Mouse (Mus musculus): Measurements from ENCODE around the gene Gata5. TPM values are rescaled to one million over a fixed set of nuclear protein-coding genes. Genes with fewer than 3 reads are reported as not detected.

Gene Gata5
- polyA plus RNA-seq, 1 experiment: 1.2 TPM

DNA sequence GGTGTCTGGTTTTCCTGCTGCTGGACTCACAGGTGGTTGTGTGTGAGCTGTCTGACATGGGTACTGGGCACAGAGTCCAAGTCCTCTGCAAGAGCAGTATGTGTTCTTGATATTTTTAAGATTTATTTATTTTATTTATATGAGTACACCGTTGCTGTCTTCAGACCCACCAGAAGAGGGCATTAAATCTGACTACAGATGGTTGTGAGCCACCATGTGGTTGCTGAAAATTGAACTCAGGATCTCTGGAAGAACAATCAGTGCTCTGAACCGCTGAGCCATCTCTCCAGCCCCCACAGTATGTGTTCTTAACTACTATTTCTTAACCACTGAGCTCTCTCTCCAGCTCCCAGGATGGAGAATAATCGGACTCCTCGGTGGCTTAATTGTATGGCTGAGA, 32.3 kb downstream of the Gata5 start:
- no peaks in the 10 kb centered on the region for H3K27me3 ChIP-seq (replicated peaks; ENCODE audit: control insufficient read depth, insufficient read depth, low read length)
- no peak for TF ChIP-seq CTCF (conservative IDR thresholded peaks at IDR 0.05; ENCODE audit: insufficient read depth, insufficient read length, low read depth, low read length)
- TF ChIP-seq POLR2A (IDR thresholded peaks at IDR 0.05; ENCODE audit: low read depth, low read length): no peak
- no peak for DNase-seq
- no peaks in the 10 kb centered on the region for H3K36me3 ChIP-seq (ENCODE audit: control insufficient read depth, insufficient read depth, low read length)
- no peak overlapping the region for H3K4me3 ChIP-seq (ENCODE audit: insufficient read depth, low read depth, low read length)
- H3K27ac ChIP-seq (ENCODE audit: insufficient read depth, low read depth, low read length): no peak overlapping the region
- 76% methylated on average over 4 of the region's 4 CpGs for WGBS
- H3K4me1 ChIP-seq (ENCODE audit: control insufficient read depth, insufficient read depth, low read length): no peaks in the 10 kb centered on the region

DNA sequence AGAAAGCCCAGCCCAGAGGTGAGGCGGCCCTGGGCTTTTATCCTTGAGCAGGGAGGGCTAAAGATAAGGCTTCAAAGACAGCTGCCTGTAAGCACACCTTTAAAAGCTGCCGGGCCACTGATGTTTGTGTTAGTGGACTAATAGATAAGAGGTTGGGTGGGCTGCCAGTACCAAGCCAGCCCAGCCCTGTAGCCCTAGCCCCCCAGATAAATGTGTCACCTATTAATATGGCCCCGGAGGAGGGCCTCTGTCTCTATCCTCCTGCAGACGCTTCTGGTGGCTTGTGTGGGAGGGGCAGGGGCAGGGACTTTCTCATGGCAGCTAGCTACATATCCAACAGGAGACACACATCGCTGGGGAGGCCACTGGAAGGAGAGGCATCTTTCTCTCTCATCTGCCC, 33.7 kb downstream of the Gata5 start:
- no peaks in the 10 kb centered on the region for H3K4me1 ChIP-seq (ENCODE audit: control insufficient read depth, insufficient read depth, low read length)
- no peak overlapping the region for H3K4me3 ChIP-seq (ENCODE audit: insufficient read depth, low read depth, low read length)
- H3K36me3 ChIP-seq (ENCODE audit: control insufficient read depth, insufficient read depth, low read length): no peaks in the 10 kb centered on the region
- no peak overlapping the region for H3K27ac ChIP-seq (ENCODE audit: insufficient read depth, low read depth, low read length)
- no peak for DNase-seq
- 48% methylated on average over 5 of the region's 5 CpGs for WGBS
- no peaks in the 10 kb centered on the region for H3K27me3 ChIP-seq (replicated peaks; ENCODE audit: control insufficient read depth, insufficient read depth, low read length)
- TF ChIP-seq CTCF (conservative IDR thresholded peaks at IDR 0.05; ENCODE audit: insufficient read depth, insufficient read length, low read depth, low read length) (no peak), POLR2A (IDR thresholded peaks at IDR 0.05; ENCODE audit: low read depth, low read length) (no peak)

DNA sequence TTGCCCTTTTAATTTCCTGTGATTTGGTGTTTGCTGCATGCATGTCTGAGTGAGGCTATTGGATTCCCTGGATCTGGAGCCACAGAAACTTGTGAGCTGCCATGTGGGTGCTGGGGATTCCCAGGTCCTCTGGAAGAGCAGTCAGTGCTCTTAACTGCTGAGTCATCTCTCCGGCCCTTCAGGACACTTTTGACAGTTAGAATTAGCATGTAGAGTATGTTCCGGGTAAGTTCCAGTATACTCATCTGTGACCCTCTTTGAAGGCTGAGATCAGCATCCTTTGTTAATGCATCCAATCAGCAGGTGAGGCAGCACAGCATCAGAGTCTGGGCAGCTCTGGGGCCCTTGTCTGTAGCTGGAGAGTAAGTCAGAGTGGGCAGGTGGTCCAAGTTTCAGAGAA, 34.2 kb downstream of the Gata5 start:
- TF ChIP-seq POLR2A (IDR thresholded peaks at IDR 0.05; ENCODE audit: low read depth, low read length): no peak
- no peak for TF ChIP-seq CTCF (conservative IDR thresholded peaks at IDR 0.05; ENCODE audit: insufficient read depth, insufficient read length, low read depth, low read length)
- no peak for DNase-seq
- Histone ChIP-seq H3K27ac (ENCODE audit: insufficient read depth, low read depth, low read length) (no peak overlapping the region), H3K4me3 (ENCODE audit: insufficient read depth, low read depth, low read length) (no peak overlapping the region), H3K4me1 (ENCODE audit: control insufficient read depth, insufficient read depth, low read length) (no peaks in the 10 kb centered on the region), H3K36me3 (ENCODE audit: control insufficient read depth, insufficient read depth, low read length) (no peaks in the 10 kb centered on the region), H3K27me3 (replicated peaks; ENCODE audit: control insufficient read depth, insufficient read depth, low read length) (no peaks in the 10 kb centered on the region)
- 71% methylated on average over 2 of the region's 2 CpGs for WGBS

DNA sequence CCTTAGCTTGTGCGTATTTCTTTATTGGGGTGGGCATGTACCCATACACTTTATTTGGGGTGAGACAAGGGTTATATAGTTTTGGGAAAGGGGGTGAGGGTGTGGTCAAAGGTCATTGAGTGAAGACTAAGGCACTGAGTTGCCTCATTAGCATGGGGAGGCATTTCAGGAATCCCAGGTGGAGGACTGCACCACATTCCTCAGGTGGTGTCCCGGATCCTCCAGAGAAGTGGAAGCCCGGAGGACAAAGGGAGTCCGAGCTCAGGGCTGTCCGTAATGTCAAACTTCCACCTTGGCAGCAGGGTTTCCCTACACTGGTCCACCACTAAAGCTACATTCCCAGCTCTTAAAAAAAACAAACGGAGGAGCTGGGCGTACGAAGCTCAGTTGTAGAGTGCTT, 41.6 kb downstream of the Gata5 start:
- Histone ChIP-seq H3K36me3 (ENCODE audit: control insufficient read depth, insufficient read depth, low read length) (no peaks in the 10 kb centered on the region), H3K27ac (ENCODE audit: insufficient read depth, low read depth, low read length) (no peak overlapping the region), H3K4me3 (ENCODE audit: insufficient read depth, low read depth, low read length) (no peak overlapping the region), H3K27me3 (replicated peaks; ENCODE audit: control insufficient read depth, insufficient read depth, low read length) (no peaks in the 10 kb centered on the region), H3K4me1 (ENCODE audit: control insufficient read depth, insufficient read depth, low read length) (no peaks in the 10 kb centered on the region)
- DNase-seq: no peak
- 69% methylated on average over 8 of the region's 8 CpGs for WGBS
- TF ChIP-seq CTCF (conservative IDR thresholded peaks at IDR 0.05; ENCODE audit: insufficient read depth, insufficient read length, low read depth, low read length): no peak
- TF ChIP-seq POLR2A (IDR thresholded peaks at IDR 0.05; ENCODE audit: low read depth, low read length): no peak

DNA sequence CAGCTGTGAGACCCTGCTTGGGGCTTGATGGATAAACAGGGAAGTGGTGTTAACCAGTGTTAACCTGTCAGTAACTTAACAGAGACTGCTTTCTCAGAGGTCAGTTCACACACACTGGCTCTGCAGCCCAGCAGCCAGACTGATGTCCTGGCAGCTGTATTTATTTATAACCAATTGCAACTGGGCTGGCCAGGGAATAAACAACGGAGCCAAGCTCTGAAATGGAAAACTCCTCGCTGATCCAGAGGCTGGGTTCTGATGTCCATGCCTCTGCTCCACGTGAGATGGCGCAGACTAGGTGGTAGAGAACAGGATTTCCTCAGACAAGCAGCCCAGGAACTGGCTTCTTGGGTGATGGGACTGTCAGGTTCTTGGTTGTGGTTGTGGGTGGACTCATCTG, 42.5 kb downstream of the Gata5 start:
- no peak for DNase-seq
- no peaks in the 10 kb centered on the region for H3K36me3 ChIP-seq (ENCODE audit: control insufficient read depth, insufficient read depth, low read length)
- no peak for TF ChIP-seq POLR2A (IDR thresholded peaks at IDR 0.05; ENCODE audit: low read depth, low read length)
- no peak for TF ChIP-seq CTCF (conservative IDR thresholded peaks at IDR 0.05; ENCODE audit: insufficient read depth, insufficient read length, low read depth, low read length)
- no peaks in the 10 kb centered on the region for H3K4me1 ChIP-seq (ENCODE audit: control insufficient read depth, insufficient read depth, low read length)
- H3K27me3 ChIP-seq (replicated peaks; ENCODE audit: control insufficient read depth, insufficient read depth, low read length): no peaks in the 10 kb centered on the region
- H3K27ac ChIP-seq (ENCODE audit: insufficient read depth, low read depth, low read length): no peak overlapping the region
- WGBS: 47% methylated on average over 4 of the region's 4 CpGs
- no peak overlapping the region for H3K4me3 ChIP-seq (ENCODE audit: insufficient read depth, low read depth, low read length)

DNA sequence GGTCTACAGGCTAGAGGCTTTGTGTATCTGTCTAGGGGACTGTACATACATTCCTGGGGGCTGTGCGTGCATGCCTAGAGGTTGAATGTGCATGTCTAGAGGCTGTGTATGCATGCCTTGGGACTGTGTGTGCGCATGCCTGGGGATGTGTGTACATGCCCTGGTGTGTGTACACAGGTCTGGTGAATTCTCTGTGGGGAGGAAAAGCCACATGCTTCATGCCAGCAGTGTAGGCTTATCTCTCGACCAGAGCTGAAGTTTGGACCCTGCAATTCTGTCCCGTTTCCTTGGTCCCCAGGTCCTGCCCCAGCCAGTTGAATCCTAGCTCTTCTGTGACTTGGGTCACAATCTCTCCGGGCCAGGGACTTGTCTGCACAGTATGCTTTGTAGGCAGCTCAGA, 42.9 kb downstream of the Gata5 start:
- WGBS: 66% methylated on average over 5 of the region's 5 CpGs
- Histone ChIP-seq H3K4me1 (ENCODE audit: control insufficient read depth, insufficient read depth, low read length) (no peaks in the 10 kb centered on the region), H3K27ac (ENCODE audit: insufficient read depth, low read depth, low read length) (no peak overlapping the region), H3K27me3 (replicated peaks; ENCODE audit: control insufficient read depth, insufficient read depth, low read length) (no peaks in the 10 kb centered on the region), H3K4me3 (ENCODE audit: insufficient read depth, low read depth, low read length) (no peak overlapping the region), H3K36me3 (ENCODE audit: control insufficient read depth, insufficient read depth, low read length) (no peaks in the 10 kb centered on the region)
- DNase-seq: no peak
- TF ChIP-seq POLR2A (IDR thresholded peaks at IDR 0.05; ENCODE audit: low read depth, low read length) (no peak), CTCF (conservative IDR thresholded peaks at IDR 0.05; ENCODE audit: insufficient read depth, insufficient read length, low read depth, low read length) (no peak)

DNA sequence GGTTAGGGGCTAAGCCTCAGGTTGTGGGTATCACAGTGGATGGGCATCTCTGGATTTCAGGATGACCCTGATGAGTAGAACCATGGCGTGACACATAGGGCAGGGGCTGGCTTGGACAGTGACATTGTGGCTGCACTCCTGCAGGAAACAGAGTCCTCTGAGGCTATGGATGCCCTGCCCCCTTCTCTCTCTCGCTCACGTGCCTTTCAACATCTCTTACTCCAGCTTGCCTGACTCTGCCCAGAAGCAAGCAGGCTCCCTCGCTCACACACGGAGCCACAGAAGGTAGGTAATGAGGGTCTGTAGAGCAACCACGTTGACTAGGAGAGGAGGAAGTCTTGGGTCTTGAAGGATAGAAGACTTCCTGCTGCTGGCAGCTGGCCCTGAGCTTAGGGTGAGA, 44.0 kb downstream of the Gata5 start:
- Histone ChIP-seq H3K4me3 (ENCODE audit: insufficient read depth, low read depth, low read length) (no peak overlapping the region), H3K36me3 (ENCODE audit: control insufficient read depth, insufficient read depth, low read length) (no peaks in the 10 kb centered on the region), H3K4me1 (ENCODE audit: control insufficient read depth, insufficient read depth, low read length) (no peaks in the 10 kb centered on the region), H3K27me3 (replicated peaks; ENCODE audit: control insufficient read depth, insufficient read depth, low read length) (no peaks in the 10 kb centered on the region), H3K27ac (ENCODE audit: insufficient read depth, low read depth, low read length) (no peak overlapping the region)
- WGBS: 55% methylated on average over 6 of the region's 6 CpGs
- no peak for DNase-seq
- no peak for TF ChIP-seq POLR2A (IDR thresholded peaks at IDR 0.05; ENCODE audit: low read depth, low read length)
- no peak for TF ChIP-seq CTCF (conservative IDR thresholded peaks at IDR 0.05; ENCODE audit: insufficient read depth, insufficient read length, low read depth, low read length)

All from kidney, adult 2 months (tissue).